Mouse (Mus musculus): ENCODE data around the gene Pls1.
A peak's percentile ranks its signal among the peaks of the same experiment; 100 is the strongest.

Gene Pls1

DNA sequence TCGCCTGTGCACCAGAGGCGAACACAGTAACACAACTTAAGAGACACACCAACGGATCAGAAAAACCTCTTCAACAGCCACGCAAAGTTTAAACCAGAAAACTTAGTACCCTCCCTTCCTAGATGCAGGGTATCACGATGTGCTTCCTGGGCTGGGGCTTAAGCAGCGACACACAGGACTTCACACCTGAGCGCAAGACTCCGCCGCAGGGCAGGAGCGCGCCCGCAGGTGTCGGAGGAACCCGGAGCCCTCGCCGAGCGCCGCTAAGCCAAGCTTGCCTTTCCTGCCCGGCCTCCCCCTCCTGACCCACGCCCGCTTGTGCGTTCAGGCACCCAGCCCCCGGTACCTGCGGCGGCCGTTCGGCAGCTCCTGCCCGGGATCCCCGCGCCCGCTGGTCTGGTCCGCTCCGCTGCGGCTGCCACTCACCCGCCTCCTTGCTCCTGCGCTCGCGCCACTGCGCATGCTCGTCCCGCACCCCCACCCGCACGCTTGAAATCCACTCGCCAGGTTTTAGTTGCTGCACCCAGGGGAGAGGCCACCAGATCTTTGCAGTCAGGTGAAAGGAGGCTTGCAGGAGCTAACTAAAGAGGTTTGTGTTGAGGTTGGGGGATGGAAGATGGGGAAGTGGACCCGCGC is at the start of gene Pls1:
Gene Pls1, minus strand, starts transcription at position 487 of the 636 bp plus-strand sequence.
- peak; percentile 87 for DNase-seq (ENCODE audit: low spot score)

DNA sequence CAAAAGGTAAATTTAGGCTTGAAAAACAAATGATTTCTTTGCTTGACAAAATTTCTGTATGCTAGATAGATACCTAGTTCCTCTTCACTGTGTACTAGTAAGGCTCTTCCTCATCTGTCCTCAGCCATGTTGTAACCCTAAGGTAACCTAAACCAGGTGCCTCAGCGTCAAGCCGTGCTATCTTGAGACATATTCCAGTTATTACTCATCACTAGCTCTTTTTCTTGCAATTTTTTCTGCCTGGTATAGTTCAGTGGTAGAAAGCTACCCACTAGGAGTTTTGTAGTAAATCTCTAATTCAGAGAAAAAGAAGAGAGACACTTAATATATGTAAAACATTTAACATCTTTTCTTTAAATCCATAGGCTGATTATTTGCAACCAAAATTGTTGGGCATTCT is 37.6 kb upstream of the Pls1 start:
- DNase-seq (ENCODE audit: low spot score), result no peak

DNA sequence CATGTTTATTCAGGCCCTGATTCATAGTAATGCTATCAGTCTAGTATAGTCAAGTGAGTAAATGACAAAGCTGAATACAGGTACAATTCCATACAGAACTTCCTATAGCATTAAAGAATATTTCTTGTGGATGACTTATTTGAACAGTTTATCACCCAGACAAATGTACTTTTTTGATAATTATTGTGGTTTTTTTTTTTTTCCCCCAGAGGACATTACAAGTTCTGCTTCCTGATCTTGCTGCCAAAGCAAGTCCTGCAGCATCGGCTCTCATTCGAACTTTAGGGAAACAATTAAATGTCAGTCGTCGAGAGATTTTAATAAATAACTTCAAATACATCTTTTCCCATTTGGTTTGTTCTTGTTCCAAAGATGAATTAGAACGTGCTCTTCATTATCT is 33.1 kb upstream of the Pls1 start:
- no peak for DNase-seq (ENCODE audit: low spot score)

DNA sequence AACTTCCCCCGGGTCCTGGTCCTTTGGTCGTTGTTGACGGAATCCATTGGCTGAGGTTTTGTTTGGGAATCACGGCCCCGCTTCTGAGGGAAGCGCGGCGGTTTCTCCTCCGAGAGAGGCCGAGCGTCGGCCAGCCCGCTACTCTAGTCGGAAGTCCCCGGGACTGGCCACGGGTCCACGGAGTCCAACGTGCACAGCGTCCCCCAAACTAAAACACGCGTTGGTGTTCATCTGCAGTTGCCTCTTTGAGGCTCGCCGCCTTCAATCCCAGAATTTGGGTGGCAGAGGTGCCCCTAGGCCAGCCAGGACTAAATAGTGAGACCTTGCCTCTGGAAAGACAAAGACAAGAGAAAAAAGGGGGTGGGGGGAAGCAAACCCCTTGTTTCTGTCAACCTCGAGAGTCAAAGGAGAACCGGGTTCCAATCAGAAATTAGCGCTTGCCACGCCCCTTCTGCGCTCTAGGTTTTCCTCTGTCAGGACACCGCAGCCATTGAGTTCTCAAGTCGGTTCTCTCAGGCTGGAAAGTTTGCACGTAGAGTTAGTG is 13.0 kb upstream of the Pls1 start:
- DNase-seq (ENCODE audit: low spot score), result peak; percentile 74

DNA sequence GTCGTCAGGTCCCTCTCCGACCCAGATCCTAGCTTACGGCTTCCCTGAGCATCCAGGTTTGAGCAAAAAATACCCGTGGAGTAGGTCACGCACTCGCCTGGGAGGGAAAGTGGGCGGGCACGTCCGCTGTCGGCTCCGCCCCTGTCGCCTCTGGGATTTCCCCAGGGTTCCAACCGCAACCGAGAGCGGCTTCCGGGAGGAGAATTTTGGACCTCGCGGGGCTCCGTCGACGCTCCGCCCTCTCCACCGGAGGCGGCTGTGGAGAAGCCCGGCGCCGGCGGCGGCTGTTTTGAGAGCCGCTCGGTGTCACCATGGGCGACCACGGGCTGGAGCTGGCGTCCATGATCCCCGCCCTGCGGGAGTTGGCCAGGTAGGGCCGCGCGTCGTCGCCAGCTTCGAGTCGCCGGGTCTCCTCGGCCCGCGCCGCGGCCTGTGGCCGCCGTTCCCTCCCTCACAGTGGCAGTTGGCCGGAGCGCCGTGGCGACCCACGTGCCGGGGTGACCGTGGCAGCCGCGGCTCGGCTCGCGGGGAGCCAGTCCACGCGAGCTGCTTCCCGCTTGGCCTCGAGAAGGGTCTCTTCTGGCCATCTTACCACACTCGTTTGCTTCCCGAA is 12.4 kb upstream of the Pls1 start, which contains the start of gene Atr:
Gene Atr, plus strand, starts transcription at position 184 of the 613 bp plus-strand sequence.
- peak; percentile 99 for DNase-seq (ENCODE audit: low spot score)

DNA sequence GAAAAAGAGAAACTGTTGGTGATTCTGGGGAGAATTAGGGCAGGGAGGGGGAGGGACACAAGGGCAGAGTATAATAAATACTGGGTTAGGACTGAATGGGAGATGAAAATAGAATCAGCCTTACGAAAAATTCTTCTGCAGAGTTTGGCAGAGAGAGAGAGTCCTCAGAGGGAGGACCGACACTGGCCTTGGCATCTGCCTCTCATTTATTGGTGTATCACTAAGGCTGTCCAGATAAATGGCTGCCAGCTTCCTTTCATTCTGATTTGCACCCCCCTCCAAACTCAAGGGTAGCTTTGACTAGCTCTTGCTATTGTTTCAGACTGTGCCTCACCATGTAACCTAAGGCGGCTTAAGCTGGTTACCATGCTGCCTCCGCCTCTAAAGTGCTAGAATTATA is 10.9 kb upstream of the Pls1 start:
- no peak for DNase-seq (ENCODE audit: low spot score)

DNA sequence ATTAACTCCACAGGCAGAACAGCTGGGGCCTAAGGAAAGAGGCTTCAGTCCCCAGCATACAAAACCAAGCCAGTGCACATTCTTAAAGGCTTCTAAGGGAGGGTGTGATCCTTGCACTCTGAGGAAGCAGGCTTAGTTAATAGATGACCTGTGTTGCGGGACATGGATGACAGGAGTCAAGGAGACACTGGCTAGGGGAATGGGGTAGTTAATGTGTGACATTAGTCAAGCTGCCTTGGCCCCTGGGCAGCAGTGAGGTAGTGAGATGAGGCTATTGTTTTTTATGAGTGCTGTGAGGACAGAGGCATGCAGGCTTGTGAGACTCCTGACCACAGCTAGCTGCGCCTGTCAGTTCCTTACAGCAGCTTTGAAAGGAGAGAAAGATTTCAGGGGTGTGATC is 9.8 kb upstream of the Pls1 start:
- no peak for DNase-seq (ENCODE audit: low spot score)

DNA sequence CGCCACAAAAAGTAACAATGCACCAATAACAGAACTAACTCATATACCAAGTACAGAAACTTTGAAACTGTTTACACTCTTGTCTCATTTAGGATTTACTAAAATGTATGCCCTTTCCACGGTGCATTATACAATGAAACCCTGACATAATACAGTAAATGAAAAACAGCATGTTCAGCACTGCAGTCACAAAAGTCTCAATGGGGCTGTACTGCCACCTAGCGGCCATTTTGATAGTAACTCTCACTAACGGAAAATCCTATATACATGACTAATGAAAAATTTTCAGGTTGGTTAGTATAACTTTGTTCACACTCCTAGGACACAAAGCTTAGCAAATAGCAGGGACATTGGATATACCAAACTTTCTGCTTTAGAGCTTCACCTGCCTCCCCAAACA is 7.8 kb upstream of the Pls1 start:
- peak; percentile 96 for DNase-seq (ENCODE audit: low spot score)

DNA sequence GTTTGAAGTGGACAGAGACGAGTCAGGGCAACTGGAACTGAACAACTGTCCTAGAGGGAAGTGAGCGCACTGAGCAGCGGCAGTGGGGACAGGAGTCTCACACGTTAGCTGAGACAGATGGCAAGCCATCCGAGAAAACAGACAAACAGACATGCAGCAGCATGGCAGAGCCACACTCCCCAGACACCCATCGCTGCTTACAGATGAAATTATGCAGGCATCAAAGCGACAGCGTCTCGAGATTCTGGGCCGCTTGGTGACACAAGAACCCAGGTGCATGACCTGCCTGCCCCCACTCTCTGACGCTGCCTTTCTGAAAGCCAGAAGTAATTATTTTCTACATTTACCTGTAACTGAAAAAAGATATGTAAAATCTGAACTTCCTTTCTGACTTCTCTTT is 6.6 kb upstream of the Pls1 start:
- DNase-seq (ENCODE audit: low spot score), result no peak

DNA sequence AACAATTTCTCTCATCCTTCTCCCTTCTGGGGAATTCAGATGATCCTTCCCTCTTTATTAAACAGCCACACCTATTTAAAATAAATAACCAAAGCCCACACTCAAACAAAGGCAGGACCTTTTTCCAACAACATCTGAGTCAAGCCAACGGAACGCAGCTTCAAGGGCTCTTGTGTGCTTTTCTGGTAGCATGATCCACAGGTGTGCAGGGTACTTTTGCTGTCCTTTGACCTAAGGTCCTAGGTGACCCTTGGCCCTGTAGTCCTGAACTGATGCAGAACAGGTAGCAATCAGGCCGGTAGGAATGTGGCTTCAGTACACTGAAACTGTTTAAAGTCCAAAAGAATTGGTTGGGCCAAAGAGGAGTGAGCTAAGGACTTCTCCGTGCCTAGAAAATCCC is 600 bp upstream of the Pls1 start:
- no peak for DNase-seq (ENCODE audit: low spot score)

DNA sequence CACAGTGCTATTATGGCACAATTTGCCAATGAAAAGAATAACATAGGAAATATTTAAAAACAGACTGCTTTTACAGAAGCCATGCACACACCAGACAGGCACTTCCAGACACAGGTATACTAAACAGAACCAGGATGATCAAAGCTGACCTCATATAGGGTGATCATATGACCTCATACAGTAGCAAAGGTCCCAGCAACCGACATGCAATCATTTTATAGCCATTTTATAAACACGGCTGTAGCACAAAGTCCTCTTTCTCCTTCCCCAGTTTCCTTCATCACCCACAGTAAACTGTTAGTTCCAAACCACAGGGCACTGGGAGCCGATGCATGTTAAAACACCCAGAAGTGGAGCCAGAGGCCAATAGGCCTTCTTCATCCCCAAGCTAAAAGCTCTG is 5.7 kb downstream of the Pls1 start:
- no peak for DNase-seq (ENCODE audit: low spot score)

DNA sequence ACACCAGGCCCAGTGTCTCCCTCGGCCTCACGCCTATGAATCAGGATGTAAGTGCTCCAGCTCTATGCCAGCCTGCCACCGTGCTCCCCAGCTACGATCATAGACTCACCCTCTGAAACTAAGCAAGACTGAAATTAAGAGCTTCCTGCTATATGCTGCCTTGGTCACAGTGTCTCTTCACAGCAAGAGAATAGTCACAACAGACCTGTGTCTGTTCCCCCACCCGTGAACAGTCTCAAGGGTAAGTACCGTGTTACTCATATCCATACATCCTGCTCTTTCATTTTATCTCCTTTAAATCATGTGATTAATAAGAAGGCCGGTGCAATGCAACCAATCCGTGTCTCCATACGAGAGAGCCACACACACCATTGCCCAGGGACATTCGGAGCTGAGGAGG is 9.4 kb downstream of the Pls1 start:
- no peak for DNase-seq (ENCODE audit: low spot score)

DNA sequence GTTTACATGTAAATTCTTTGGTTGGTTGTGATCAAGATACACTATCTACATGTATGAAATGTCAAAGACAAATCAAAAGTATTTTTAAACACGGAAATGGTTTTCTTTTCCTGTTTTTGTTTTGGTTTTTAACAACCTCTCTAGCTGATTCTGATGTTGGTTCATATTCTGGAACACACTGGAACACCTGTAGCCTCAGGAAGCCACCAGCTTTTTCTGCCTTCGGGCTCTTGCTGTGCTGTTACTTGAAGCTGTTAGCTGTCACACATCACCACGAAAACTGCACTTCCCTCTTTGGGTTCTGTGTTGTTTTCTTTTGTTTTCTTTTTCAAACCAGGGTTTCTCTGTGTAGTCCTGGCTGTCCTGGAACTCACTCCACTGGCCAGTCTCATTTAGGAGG is 10.3 kb downstream of the Pls1 start:
- no peak for DNase-seq (ENCODE audit: low spot score)

DNA sequence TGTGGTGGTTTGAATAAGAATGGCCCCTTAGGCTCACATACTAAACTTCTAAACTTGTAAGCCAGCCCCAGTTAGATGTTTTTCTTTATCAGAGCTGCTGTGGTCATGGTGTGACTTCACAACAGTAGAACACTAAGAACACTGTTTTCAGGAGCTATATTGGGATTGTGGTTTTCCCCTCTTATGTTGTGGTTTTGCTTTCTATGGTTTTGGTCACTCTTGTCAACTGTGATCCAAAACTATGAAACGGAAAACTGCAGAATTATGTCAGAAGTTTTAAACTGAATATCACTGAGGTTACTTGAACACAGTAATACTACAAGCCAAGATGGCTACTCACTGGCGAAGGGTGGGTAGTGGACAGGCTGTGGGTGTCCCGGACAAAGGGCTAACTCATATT is 12.4 kb downstream of the Pls1 start:
- DNase-seq (ENCODE audit: low spot score), result no peak

DNA sequence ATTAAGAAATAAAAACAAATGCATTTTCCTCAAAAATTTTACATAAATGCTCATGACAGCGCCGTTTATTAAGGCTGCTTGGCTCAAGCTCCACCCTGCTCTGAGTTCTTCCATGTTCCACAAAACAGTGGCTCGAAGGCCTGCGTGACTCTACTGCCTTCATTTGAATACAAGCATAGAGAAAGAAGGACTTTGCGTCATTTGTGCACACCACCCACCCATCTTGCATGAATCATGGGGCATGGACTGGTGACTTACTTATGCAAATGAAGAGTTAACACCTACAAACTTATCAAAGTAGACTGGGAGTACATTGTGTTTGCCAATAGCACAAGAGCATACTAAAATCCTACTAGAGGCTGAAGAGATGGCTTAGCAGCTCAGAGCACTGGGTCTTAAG is 17.5 kb downstream of the Pls1 start:
- no peak for DNase-seq (ENCODE audit: low spot score)

DNA sequence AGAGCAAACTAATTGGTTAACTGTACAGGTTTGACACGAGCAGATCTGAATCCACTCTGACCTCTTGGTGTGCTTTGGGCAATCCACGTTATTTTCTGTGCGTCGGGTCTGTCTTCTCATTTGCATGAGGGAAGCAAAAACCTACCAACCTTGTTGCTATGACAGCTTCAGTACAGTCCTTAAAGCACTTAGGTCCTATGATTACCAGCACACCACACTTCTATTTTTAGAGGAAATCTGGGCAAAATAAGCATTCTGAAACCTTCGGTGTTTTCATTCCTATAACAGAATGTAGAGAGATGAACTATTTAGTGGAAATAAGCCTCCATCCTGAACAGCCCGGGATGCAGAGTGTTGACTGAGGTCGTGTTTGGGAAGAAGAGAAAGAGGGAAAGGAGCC is 22.6 kb downstream of the Pls1 start:
- DNase-seq (ENCODE audit: low spot score), result no peak

DNA sequence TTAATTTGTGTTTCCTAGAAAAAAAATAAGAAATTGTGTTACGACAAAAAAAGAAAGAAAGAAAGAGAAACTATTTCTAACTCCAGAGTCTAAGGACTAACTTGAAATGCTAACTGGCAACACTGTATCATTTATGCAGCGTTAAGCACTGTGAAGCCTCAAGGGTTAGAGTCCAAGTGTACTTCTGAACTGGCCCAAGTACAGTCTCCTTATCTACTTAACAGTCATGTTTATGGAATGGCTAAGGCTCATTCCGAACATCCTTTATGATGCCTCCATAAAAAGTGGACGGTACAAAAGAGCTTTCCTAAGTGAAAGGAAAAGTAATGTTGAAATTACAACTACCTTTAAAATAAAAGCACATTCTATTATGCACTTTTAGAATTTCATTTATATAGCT is 29.4 kb downstream of the Pls1 start:
- no peak for DNase-seq (ENCODE audit: low spot score)

DNA sequence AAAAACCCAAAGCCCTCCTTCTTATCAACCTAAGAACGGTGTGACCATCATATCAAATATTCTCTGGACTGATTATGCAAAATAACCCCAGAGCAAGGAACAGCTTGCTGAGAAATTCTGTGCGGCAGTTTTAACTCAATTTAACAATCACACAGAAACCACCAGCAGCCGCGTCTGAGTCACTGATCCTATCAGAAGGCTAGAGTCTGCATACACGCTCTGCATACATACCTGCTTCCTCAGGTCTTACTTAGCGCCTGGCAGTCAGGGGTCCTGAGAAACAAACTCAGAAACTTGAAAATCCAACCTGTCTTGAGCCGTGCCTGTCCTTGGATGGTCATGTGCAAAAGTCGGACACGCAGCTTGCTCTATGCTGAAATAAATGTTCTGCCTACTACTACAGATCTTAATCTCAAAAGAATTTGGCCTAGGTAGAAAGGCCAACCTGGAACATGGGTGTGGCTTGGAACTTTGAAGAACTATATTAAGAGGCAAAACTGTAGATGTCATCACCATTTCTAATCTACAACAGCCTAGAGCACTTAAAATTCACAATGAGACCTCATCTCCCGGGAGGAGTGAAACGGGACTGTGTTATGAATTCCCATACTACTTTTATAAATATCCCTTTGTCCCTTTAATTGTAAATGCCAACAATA is 30.0 kb downstream of the Pls1 start:
- no peak for DNase-seq (ENCODE audit: low spot score)

DNA sequence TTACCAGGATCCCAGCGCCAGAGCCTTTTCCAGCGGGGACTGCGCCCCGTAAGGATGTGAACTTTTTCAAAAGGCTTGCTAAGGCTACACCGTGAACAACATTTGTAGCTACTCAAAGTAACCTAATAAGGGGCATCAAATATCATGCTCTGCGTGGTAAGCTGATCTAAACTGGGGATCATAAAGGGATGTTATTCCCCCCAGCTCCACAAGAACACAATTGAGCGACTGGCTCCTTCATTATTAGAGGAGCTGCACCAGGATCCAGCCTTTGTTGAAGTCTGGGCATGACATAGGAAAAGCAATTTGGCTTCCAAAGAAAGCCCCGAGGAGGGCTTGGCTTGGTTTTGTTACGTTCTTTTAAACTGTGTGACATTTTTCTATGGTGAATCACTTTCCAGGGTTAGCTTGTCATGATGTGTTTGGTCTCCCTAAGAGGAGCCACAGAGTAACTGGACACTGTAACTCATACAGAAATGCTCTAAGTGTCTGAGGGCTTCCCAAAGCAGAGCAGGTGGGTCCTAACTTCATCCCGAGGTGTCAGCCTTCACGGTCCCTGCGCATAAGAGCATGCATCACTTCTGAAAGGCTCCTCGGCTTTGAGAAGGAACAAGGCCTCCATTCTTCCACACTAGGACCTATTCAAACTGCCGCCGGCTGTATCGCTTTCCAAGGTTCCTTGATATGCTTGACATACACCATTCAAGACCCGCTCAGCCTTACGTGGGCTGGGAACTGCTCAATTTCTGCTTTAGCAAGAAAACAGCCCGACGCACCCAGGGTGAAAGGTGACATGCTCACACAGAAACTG is 31.2 kb downstream of the Pls1 start:
- no peak for DNase-seq (ENCODE audit: low spot score)

DNA sequence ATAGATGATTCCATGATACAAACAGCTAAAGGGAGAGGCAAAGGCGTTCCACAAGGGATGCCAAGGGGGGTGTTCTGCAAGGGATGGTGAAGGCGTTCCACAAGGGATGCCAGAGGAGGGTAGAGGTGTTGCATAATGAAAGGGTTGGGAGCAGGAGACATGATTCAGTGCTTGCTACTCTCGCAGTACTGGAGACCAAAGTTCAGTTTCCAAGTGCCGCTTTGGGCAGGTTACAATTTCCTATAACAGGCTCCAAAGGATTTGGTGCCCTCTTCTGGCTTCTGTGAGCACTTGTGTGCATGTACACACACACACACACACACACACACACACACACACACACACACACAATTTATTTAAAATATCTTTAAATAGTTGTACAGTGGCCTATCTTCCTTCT is 33.3 kb downstream of the Pls1 start:
- no peak for DNase-seq (ENCODE audit: low spot score)

DNA sequence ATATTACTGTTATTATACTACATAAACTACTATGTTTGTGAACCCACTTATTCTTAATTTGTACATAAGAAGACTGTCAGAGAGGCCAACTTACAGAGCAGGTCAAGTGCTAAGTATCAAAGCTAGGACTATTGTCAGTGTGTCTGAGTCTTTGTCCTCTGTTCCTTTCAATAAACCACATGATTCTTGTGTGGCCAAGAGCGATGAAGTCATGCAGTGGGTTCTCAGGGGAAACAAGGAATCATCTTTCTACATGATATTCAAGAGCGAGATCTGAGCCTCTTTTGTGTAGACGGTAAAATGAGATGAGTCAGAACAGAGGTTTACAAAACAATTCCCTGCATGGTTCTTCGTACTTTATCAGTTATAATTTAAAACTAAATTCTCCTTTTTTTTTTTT is 35.5 kb downstream of the Pls1 start:
- DNase-seq (ENCODE audit: low spot score), result no peak

DNA sequence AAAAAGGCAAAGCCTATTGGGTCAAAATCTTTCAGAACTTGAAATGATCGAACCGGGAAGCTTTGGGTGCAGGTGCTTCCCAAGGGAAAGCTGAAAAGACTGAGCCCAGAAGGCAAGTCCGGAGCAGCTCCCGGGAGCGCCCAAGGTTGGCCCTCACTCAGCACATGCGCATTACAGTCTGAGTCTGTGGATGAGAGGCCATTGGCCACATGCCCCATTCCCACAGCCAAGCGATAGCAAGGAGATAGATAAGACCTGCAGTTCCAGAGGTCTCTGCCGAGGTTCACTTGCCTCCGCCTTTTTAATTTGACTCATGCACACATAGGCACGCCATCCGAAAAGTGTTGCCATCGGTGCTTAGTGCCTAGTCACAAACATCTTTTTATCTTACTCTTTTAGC is 39.7 kb downstream of the Pls1 start:
- DNase-seq (ENCODE audit: low spot score), result no peak

DNA sequence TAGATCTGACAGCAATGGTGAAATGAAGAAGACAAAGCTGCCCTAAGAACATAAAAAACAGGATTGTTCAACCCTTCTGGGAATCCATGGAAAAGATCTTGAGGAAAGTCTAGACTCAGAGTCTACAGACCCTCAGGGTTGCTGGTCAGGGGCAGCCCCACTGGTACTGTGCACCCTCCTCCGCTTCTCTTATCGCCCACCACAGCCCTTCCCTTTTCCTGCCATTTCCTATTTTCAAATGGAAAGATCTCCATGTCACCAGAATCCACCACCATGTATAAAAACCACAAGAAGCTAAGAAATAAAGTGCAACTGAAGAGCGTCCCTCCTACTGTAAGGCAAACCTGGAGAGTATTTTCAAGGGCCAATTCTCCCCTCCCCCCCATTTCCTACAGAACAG is 41.3 kb downstream of the Pls1 start:
- DNase-seq (ENCODE audit: low spot score), result no peak

Measured in retina, embryonic 14.5 days (tissue).